Mouse (Mus musculus) ES-Bruce4 (cell line): ENCODE data around the gene Rabepk. TPM values are rescaled to one million over a fixed set of nuclear protein-coding genes. Genes with fewer than 3 reads are reported as not detected.

Source experiments
- H3K27ac ChIP-seq: 2 replicates; pipeline ENCODE4 v1.5.1; 2012; ENCODE audit warnings: low read length, inconsistent platforms; ENCODE audit not compliant: insufficient read depth
- H3K27me3 ChIP-seq: 2 replicates; pipeline ENCODE4 v1.6.1; 2012; ENCODE audit warnings: mild to moderate bottlenecking, low read length, inconsistent platforms; ENCODE audit not compliant: control insufficient read depth, poor library complexity, insufficient read depth, severe bottlenecking
- H3K36me3 ChIP-seq: 2 replicates; pipeline ENCODE4 v1.6.1; 2012; ENCODE audit warnings: inconsistent platforms, mild to moderate bottlenecking, low read length, moderate library complexity; ENCODE audit not compliant: control insufficient read depth, poor library complexity, insufficient read depth, severe bottlenecking
- H3K4me1 ChIP-seq: one replicate; pipeline ENCODE4 v1.8.1; 2011; ENCODE audit warnings: low read length; ENCODE audit not compliant: control insufficient read depth, insufficient read depth
- H3K4me3 ChIP-seq: 2 replicates; pipeline ENCODE4 v1.5.1; 2011; ENCODE audit warnings: low read depth, mild to moderate bottlenecking, low read length
- H3K9ac ChIP-seq: 2 replicates; pipeline ENCODE4 v1.6.1; 2012; ENCODE audit warnings: low read depth, mild to moderate bottlenecking, inconsistent platforms; ENCODE audit not compliant: poor library complexity, severe bottlenecking
- H3K9me3 ChIP-seq: replicated peaks from 2 replicates; pipeline ENCODE4 v1.6.1; 2012; ENCODE audit warnings: mild to moderate bottlenecking, low read length, inconsistent platforms; ENCODE audit not compliant: control insufficient read depth, poor library complexity, insufficient read depth, severe bottlenecking
- CTCF ChIP-seq: IDR thresholded peaks from one replicate; pipeline ENCODE4 v1.8.1; 2011; ENCODE audit warnings: low read depth, low read length
- EP300 ChIP-seq: IDR thresholded peaks from 2 replicates; pipeline ENCODE4 v1.6.1; 2011; ENCODE audit warnings: low read depth, low read length; ENCODE audit not compliant: insufficient read depth
- POLR2A ChIP-seq: IDR thresholded peaks from one replicate; pipeline ENCODE4 v1.8.1; 2011; ENCODE audit warnings: low read length; ENCODE audit not compliant: insufficient read depth
- polyA plus RNA-seq: library from polyadenylated mRNA; stranded (reverse); fragments of >200 nt; gene quantifications from 2 replicates; pipeline ENCODE4 v1.2.4, GENCODE M21; 2011; ENCODE audit warnings: low read depth; ENCODE audit not compliant: missing spikeins, insufficient read depth, insufficient read length

Rabepk gene
- polyA plus RNA-seq, 1 experiment = 32.9 TPM

- Histone ChIP-seq H3K9me3 (no peaks in the 10 kb centered on the region), H3K27me3 (no peaks in the 10 kb centered on the region), H3K4me1 (no peaks in the 10 kb centered on the region), H3K9ac (no peak overlapping the region), H3K36me3 (no peaks in the 10 kb centered on the region), H3K4me3 (no peak overlapping the region), H3K27ac (no peak overlapping the region)
- TF ChIP-seq EP300 (no peak), POLR2A (no peak), CTCF (no peak)
Measured at GRCm38 (mm10) chr2:34748479-34748878, 51.2 kb downstream of the Rabepk start.

- no peaks in the 10 kb centered on the region for H3K9me3 ChIP-seq
- H3K27ac ChIP-seq = no peak overlapping the region
- H3K36me3 ChIP-seq = no peaks in the 10 kb centered on the region
- H3K4me1 ChIP-seq = no peaks in the 10 kb centered on the region
- no peaks in the 10 kb centered on the region for H3K27me3 ChIP-seq
- no peak overlapping the region for H3K9ac ChIP-seq
- H3K4me3 ChIP-seq = no peak overlapping the region
- TF ChIP-seq POLR2A (no peak), CTCF (no peak)
Measured at GRCm38 (mm10) chr2:34745673-34746072, 54.0 kb downstream of the Rabepk start.

- no peak for TF ChIP-seq CTCF
- no peak for TF ChIP-seq EP300
- TF ChIP-seq POLR2A = no peak
- H3K9me3 ChIP-seq = no peaks in the 10 kb centered on the region
- H3K27me3 ChIP-seq = no peaks in the 10 kb centered on the region
- no peak overlapping the region for H3K4me3 ChIP-seq
- H3K36me3 ChIP-seq = no peaks in the 10 kb centered on the region
- H3K4me1 ChIP-seq = no peaks in the 10 kb centered on the region
- H3K27ac ChIP-seq = no peak overlapping the region
- H3K9ac ChIP-seq = no peak overlapping the region
Measured at GRCm38 (mm10) chr2:34744476-34744875, 55.2 kb downstream of the Rabepk start.

- H3K27ac ChIP-seq = no peak overlapping the region
- no peaks in the 10 kb centered on the region for H3K27me3 ChIP-seq
- H3K4me1 ChIP-seq = no peaks in the 10 kb centered on the region
- no peaks in the 10 kb centered on the region for H3K36me3 ChIP-seq
- no peak overlapping the region for H3K4me3 ChIP-seq
- H3K9me3 ChIP-seq = no peaks in the 10 kb centered on the region
- no peak overlapping the region for H3K9ac ChIP-seq
- no peak for TF ChIP-seq CTCF
- TF ChIP-seq POLR2A = no peak
- TF ChIP-seq EP300 = no peak
Measured at GRCm38 (mm10) chr2:34742675-34743074, 57.0 kb downstream of the Rabepk start.

- no peak overlapping the region for H3K27ac ChIP-seq
- no peaks in the 10 kb centered on the region for H3K9me3 ChIP-seq
- H3K36me3 ChIP-seq = no peaks in the 10 kb centered on the region
- no peak for TF ChIP-seq CTCF
- no peak for TF ChIP-seq POLR2A
- no peak for TF ChIP-seq EP300
- no peak overlapping the region for H3K4me3 ChIP-seq
- H3K27me3 ChIP-seq = no peaks in the 10 kb centered on the region
- H3K4me1 ChIP-seq = no peaks in the 10 kb centered on the region
- no peak overlapping the region for H3K9ac ChIP-seq
Measured at GRCm38 (mm10) chr2:34741390-34742159, 58.1 kb downstream of the Rabepk start.

- Histone ChIP-seq H3K9me3 (no peaks in the 10 kb centered on the region), H3K27me3 (no peaks in the 10 kb centered on the region), H3K4me1 (no peaks in the 10 kb centered on the region), H3K9ac (no peak overlapping the region), H3K4me3 (no peak overlapping the region), H3K27ac (no peak overlapping the region), H3K36me3 (no peaks in the 10 kb centered on the region)
- TF ChIP-seq EP300 = no peak
- no peak for TF ChIP-seq POLR2A
- TF ChIP-seq CTCF = no peak
Measured at GRCm38 (mm10) chr2:34739684-34740391, 59.9 kb downstream of the Rabepk start.
